ENCODE assay signal across 8 mouse cellular contexts in the genomic region with DNA sequence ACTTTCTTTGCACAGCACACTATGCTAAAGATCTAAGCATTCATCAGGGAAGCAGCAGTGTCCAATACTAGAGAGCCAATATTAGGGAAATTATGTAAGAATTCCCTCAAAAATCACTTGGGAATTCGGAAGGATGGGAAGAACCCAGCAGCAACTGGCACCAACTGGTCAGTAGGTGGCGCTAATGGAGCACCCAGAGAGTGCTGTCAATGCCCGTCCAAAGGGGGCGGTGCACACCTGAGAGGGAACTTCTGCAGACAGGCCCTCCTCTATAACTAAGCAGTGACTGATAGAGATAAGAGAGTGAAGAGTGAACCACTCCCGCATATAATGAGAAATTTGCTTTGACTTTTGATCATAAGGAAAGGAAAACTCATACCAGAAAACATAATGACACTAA. TPM values are rescaled to one million over a fixed set of nuclear protein-coding genes. Genes with fewer than 3 reads are reported as not detected.
DNase-seq lines count a peak whose midpoint lies in the region; ATAC-seq and TF ChIP-seq lines count a peak whose summit lies in the region.
"Had no signal": no experiment of that assay in that cellular context is flagged by ENCODE, and none has a peak within 500 bp of the region (broad histone marks: within the 10 kb centered on the region; RNA-seq: fewer than 3 reads in every experiment).

No protein-coding gene starts in this region.

- DNase-seq in adrenal gland, adult 18-20 months (ENCODE audit: low spot score in 2 of 2), result peak; percentile 65 to 71
- DNase-seq in heart, postnatal 10 days, result peak; percentile 67 to 81
- peak; percentile 58 for DNase-seq in layer of hippocampus, adult 11-12 months (ENCODE audit: low spot score)
- peak; percentile 82 for DNase-seq in lung, postnatal 14 days
- DNase-seq in spleen, adult 18-20 months, result peak; percentile 56 to 73

- H3K4me1 ChIP-seq in E14TG2a.4 (replicated peaks; ENCODE audit: low read depth, low read length), result 0 out of 2 replicates have a peak, but pooled peaks cover 3% of the 10 kb centered on the region

- H3K9me3 ChIP-seq in E14TG2a.4 (ENCODE audit: low read length), result no peaks in the 10 kb centered on the region

- H3K27me3 ChIP-seq in E14TG2a.4 (ENCODE audit: insufficient read depth, low read length), result 0 out of 2 replicates have a peak, but pooled peaks cover 12% of the 10 kb centered on the region

- peak; percentile 85 for ATAC-seq in erythroblast, adult 5-6 weeks (replicated peaks; ENCODE audit: low FRiP score, poor library complexity, severe bottlenecking)

- intact Hi-C loops in heart, postnatal 10 days (cut with DNase I), result loop anchor here (1.0 to 5.0 kb wide), 2 partner anchors 31 to 97 kb away; no protein-coding TSS in a partner anchor

- H3K36me3 ChIP-seq in E14TG2a.4 (ENCODE audit: insufficient read depth, low read length), result no peaks in the 10 kb centered on the region

- peak; percentile 97 for TF ChIP-seq CTCF in E14TG2a.4 (conservative IDR thresholded peaks at IDR 0.05; ENCODE audit: low read length)

- H3K4me3 ChIP-seq in E14TG2a.4 (replicated peaks; ENCODE audit: low read length), result no peak overlapping the region

RNA-seq across cellular contexts. Expression of gene Olfr649, which starts 4.0 kb away (rescaled TPM):
- total RNA-seq in adrenal gland, adult 18-20 months (2021), result not detected
- total RNA-seq in erythroblast, adult 5-6 weeks (2015; ENCODE audit: low replicate concordance), result not detected in 2 replicates
- total RNA-seq in erythroblast, adult 5-6 weeks (2017; ENCODE audit: low replicate concordance), result not detected in 2 replicates
- total RNA-seq in heart, postnatal 10 days (2021), result not detected
- total RNA-seq: layer of hippocampus, postnatal 36 days had no signal

RNA-seq across cellular contexts. Expression of gene Olfr648, which starts 16.6 kb away (rescaled TPM):
- total RNA-seq in adrenal gland, adult 18-20 months (2021), result not detected
- 1.5 and 2.1 TPM in 2 replicates for total RNA-seq in erythroblast, adult 5-6 weeks (2015; ENCODE audit: low replicate concordance)
- 0.14 and 0.60 TPM in 2 replicates for total RNA-seq in erythroblast, adult 5-6 weeks (2017; ENCODE audit: low replicate concordance)
- not detected for total RNA-seq in heart, postnatal 10 days (2021)

RNA-seq across cellular contexts. Expression of gene Trim6, which starts 18.8 kb away (rescaled TPM):
- under 1 TPM; 0.29 to 0.46 TPM for total RNA-seq in adrenal gland, adult 18-20 months (2021)
- not detected in 2 replicates for total RNA-seq in erythroblast, adult 5-6 weeks (2015; ENCODE audit: low replicate concordance)
- 0.09 and 0.56 TPM in 2 replicates for total RNA-seq in erythroblast, adult 5-6 weeks (2017; ENCODE audit: low replicate concordance)
- total RNA-seq in heart, postnatal 10 days (2021), result 1 to 10 TPM in 1 of 2 experiments, under 1 TPM in 1; 0.45 to 1.7 TPM

RNA-seq across cellular contexts. Expression of gene Olfm5, which starts 35.2 kb away (rescaled TPM):
- total RNA-seq in adrenal gland, adult 18-20 months (2021), result not detected
- not detected in 2 replicates for total RNA-seq in erythroblast, adult 5-6 weeks (2015; ENCODE audit: low replicate concordance)
- 0.34 TPM in 1 of 2 replicates, not detected in the other for total RNA-seq in erythroblast, adult 5-6 weeks (2017; ENCODE audit: low replicate concordance)
- not detected for total RNA-seq in heart, postnatal 10 days (2021)
- total RNA-seq: layer of hippocampus, postnatal 36 days had no signal

RNA-seq across cellular contexts. Expression of gene Trim34a, which starts 44.4 kb away (rescaled TPM):
- total RNA-seq in adrenal gland, adult 18-20 months (2021), result 1 to 10 TPM; 4.4 to 6.1 TPM
- total RNA-seq in erythroblast, adult 5-6 weeks (2015; ENCODE audit: low replicate concordance), result 19.8 and 23.4 TPM in 2 replicates
- total RNA-seq in erythroblast, adult 5-6 weeks (2017; ENCODE audit: low replicate concordance), result 21.4 and 27.9 TPM in 2 replicates
- total RNA-seq in heart, postnatal 10 days (2021), result 1 to 10 TPM; 3.9 to 4.8 TPM
